8 mouse cellular contexts compared by ENCODE assay signal in the genomic region with DNA sequence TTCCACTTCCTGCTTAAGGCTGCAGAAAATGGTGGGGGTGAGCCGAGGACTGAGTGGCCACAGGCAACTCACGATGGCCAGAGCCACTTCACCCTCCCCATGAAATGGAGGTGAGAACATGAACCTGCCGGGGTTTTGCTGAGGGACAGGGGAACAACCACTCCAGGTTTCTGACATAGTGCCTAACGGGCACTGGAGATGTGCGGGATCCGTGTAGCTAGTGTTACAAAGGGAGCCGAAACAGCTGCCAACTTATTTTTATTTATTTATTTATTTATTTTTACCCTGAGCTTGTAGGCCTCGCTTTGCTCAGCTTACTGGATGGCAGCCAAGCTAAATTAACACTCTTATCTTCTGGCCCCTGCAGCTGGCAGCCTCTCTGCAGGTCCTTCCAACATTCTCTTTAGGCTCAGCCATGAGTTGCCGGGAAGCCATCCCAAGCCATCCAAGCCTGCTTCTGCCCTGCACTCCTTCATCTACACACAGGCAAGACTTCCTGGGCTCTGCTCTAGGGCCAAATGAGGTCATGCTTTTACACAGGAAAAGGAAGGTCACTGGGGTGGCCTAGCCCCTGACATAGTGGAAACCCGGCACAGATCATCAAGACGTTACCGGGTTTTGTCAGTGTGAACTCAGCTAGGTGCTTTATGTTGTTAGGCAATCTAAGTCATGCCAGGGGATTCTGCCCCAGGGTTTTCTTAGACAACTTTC. TPM values are rescaled to one million over a fixed set of nuclear protein-coding genes. Genes with fewer than 3 reads are reported as not detected.
DNase-seq lines count a peak whose midpoint lies in the region; ATAC-seq and TF ChIP-seq lines count a peak whose summit lies in the region.

No protein-coding gene starts in this region.

- peak overlapping the region; percentile 90 for H3K27ac ChIP-seq in gastrocnemius, adult 2 months

- H3K4me3 ChIP-seq in gastrocnemius, adult 2 months = peak overlapping the region; percentile 19

- ATAC-seq in inflammation-experienced regulatory T-cells, adult 6 months = peak; percentile 77
- peak; percentile 84 for ATAC-seq in megakaryocyte-erythroid progenitor cell, adult 5-6 weeks (replicated peaks; ENCODE audit: low FRiP score, low TSS enrichment, poor library complexity, severe bottlenecking)

- no peak for TF ChIP-seq CTCF in gastrocnemius, adult 2 months (IDR thresholded peaks at IDR 0.05)

- peak; percentile 44 to 54 for DNase-seq in left cerebral cortex, postnatal 10 days (ENCODE audit: extremely low spot score in 1 of 2, low spot score in 2 of 2)
- DNase-seq in left cerebral cortex, postnatal 36 days (ENCODE audit: low spot score in 2 of 2) = no peak
- DNase-seq in adipocyte (ENCODE audit: low spot score) = peak; percentile 80
- peak; percentile 72 for DNase-seq in gastrocnemius, adult 2 months
- peak; percentile 60 to 75 for DNase-seq in thymus, postnatal 36 days
- DNase-seq in cerebellum, adult 11 months = no peak

- intact Hi-C loops in left cerebral cortex, postnatal 10 days (cut with DNase I) = no loop called here
- intact Hi-C loops in left cerebral cortex, postnatal 36 days (cut with DNase I) = no loop called here
- intact Hi-C loops in gastrocnemius, adult 2 months (cut with DNase I) = loop anchor here (2.0 to 5.0 kb wide), 2 partner anchors 21 to 49 kb away; a partner anchor contains a TSS

RNA-seq across cellular contexts. Expression of a gene that starts 49.0 kb away (rescaled TPM):
- 100 to 1,000 TPM; 146 to 147 TPM for total RNA-seq in left cerebral cortex, postnatal 10 days (2021)
- 100 to 1,000 TPM; 101 to 114 TPM for total RNA-seq in left cerebral cortex, postnatal 36 days (2021)
- 10 to 100 TPM; 92.2 to 93.2 TPM for total RNA-seq in gastrocnemius, adult 2 months (2021)
- polyA plus RNA-seq in inflammation-experienced regulatory T-cells, adult 6 months (2017; shearing (Covaris generic)) = 10 to 100 TPM; 11.4 to 12.0 (median 11.9) TPM
- total RNA-seq in megakaryocyte-erythroid progenitor cell, adult 5-6 weeks (2014; fragmentation: Nextera tagmentation) = 19.9 and 22.5 TPM in 2 replicates
- total RNA-seq in megakaryocyte-erythroid progenitor cell, adult 5-6 weeks (2017) = 19.0 and 22.7 TPM in 2 replicates

Comparison
In these comparisons a context has a peak if more than half of its experiments do, and no peak if none do; other contexts are left out.
1. DNase-seq: peak in left cerebral cortex, postnatal 10 days (2 of 2), adipocyte (single experiment), gastrocnemius, adult 2 months (single experiment) and thymus, postnatal 36 days (2 of 2); none in left cerebral cortex, postnatal 36 days (0 of 2) and cerebellum, adult 11 months (single experiment).